Mouse (Mus musculus): Measurements from ENCODE around the gene Gm20855.
"Not testable (repeated sequence)": the region's sequence is repeated elsewhere in the genome, so short reads cannot be mapped to it uniquely, and the experiment has no call there.

Gene Gm20855

DNA sequence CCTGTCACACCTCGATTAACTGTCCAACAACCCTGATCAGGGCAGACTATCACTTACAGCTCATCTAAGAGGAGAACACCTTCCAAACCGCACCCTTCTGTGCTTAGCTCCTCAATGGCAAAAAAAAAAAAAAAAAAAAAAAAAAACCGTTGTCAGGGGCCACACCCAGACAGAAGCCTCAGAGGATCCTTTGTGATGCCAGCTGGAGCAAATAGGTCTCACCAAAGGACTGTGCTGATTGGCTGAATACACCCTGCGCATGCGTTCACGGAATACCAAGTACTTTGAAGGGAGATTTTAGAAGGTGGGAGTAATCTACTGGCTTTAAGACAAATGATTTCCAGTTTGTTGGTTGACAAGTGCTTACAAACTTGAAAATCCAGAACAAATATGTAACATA is at the start of gene Gm20855:
TSS of gene Gm20855 (minus strand) at position 101 of the 400 bp plus-strand sequence.
- DNase-seq (ENCODE audit: low spot score): not testable (repeated sequence)
